Mouse (Mus musculus) liver, adult 2 months (tissue): ENCODE data around the gene Sub1.

ENCODE experiments used
- CTCF ChIP-seq: fragments of 200-500 bp; IDR thresholded peaks from 2 replicates; pipeline ENCODE4 v1.5.1; 2011; ENCODE audit warnings: low read depth, low read length, control low read depth
- POLR2A ChIP-seq: fragments of 200-500 bp; IDR thresholded peaks from 2 replicates; pipeline ENCODE4 v1.6.1; 2011; ENCODE audit warnings: low read length, control low read depth; ENCODE audit not compliant: insufficient read depth; ENCODE audit errors: extremely low read depth

GRCm38 (mm10) chr15:11951181-11951580 is 45.6 kb downstream of the Sub1 start:
- no peak for TF ChIP-seq POLR2A
- TF ChIP-seq CTCF, result no peak
